Mouse (Mus musculus) thymus, postnatal 4 days (tissue): ENCODE data around the gene Fam189a2.

Experiments
- DNase-seq: peaks from one replicate; pipeline ENCODE4 v3.0.0; 2021

The Fam189a2 gene

GRCm38 (mm10) chr19:24024667-24025066, 6.2 kb downstream of the Fam189a2 start:
- DNase-seq = no peak

- DNase-seq = no peak
Observed at GRCm38 (mm10) chr19:24024131-24024530, 6.7 kb downstream of the Fam189a2 start.

GRCm38 (mm10) chr19:24023351-24023750, 7.5 kb downstream of the Fam189a2 start:
- DNase-seq = no peak

- DNase-seq = no peak
Observed at GRCm38 (mm10) chr19:24022771-24023170, 8.0 kb downstream of the Fam189a2 start.

- DNase-seq = no peak
Observed at GRCm38 (mm10) chr19:24022301-24022700, 8.5 kb downstream of the Fam189a2 start.

GRCm38 (mm10) chr19:24020736-24021135, 10.1 kb downstream of the Fam189a2 start:
- DNase-seq = no peak

GRCm38 (mm10) chr19:24019609-24020008, 11.2 kb downstream of the Fam189a2 start:
- DNase-seq = no peak

GRCm38 (mm10) chr19:24018396-24018795, 12.4 kb downstream of the Fam189a2 start:
- no peak for DNase-seq

- no peak for DNase-seq
Observed at GRCm38 (mm10) chr19:24017892-24018291, 12.9 kb downstream of the Fam189a2 start.

GRCm38 (mm10) chr19:24017427-24017826, 13.4 kb downstream of the Fam189a2 start:
- DNase-seq = no peak

- DNase-seq = no peak
Observed at GRCm38 (mm10) chr19:24016706-24017386, 14.0 kb downstream of the Fam189a2 start.

- no peak for DNase-seq
Observed at GRCm38 (mm10) chr19:24013241-24013640, 17.6 kb downstream of the Fam189a2 start.

GRCm38 (mm10) chr19:24012479-24012878, 18.3 kb downstream of the Fam189a2 start:
- no peak for DNase-seq

- DNase-seq = no peak
Observed at GRCm38 (mm10) chr19:24007638-24008360, 23.0 kb downstream of the Fam189a2 start.

- DNase-seq = no peak
Observed at GRCm38 (mm10) chr19:24007002-24007637, 23.7 kb downstream of the Fam189a2 start.

- no peak for DNase-seq
Observed at GRCm38 (mm10) chr19:23995766-23996399, 34.9 kb downstream of the Fam189a2 start.

GRCm38 (mm10) chr19:23988166-23988565, 42.7 kb downstream of the Fam189a2 start:
- no peak for DNase-seq

- no peak for DNase-seq
Observed at GRCm38 (mm10) chr19:23987291-23987690, 43.5 kb downstream of the Fam189a2 start.

GRCm38 (mm10) chr19:23984186-23984585, 46.6 kb downstream of the Fam189a2 start:
- DNase-seq = no peak

GRCm38 (mm10) chr19:23980598-23980997, 50.2 kb downstream of the Fam189a2 start:
- DNase-seq = no peak

- DNase-seq = no peak
Observed at GRCm38 (mm10) chr19:23977901-23978443, 52.8 kb downstream of the Fam189a2 start.

GRCm38 (mm10) chr19:23972881-23973649, 57.8 kb downstream of the Fam189a2 start:
- DNase-seq = no peak
